Mouse (Mus musculus) intestine, embryonic 14.5 days (tissue): ENCODE measurements around the gene Slc25a45. TPM values are rescaled to one million over a fixed set of nuclear protein-coding genes. Genes with fewer than 3 reads are reported as not detected.

Experiments
- polyA plus RNA-seq: library from polyadenylated mRNA; unstranded; fragments of >200 nt; fragmentation: Nextera tagmentation; extraction: Ambion mirVana; gene quantifications from 2 replicates; pipeline ENCODE4 v1.2.1, GENCODE M21; 2014

The Slc25a45 gene
- polyA plus RNA-seq, 1 experiment from 2014 or later: 2.1 TPM

Other genes with a start within 250 kb of the Slc25a45 start
- gene Rela, start 240.3 kb upstream of the Slc25a45 start, polyA plus RNA-seq: 46.7 and 51.2 TPM in 2 replicates
- 18.0 and 21.7 TPM in 2 replicates for gene Sipa1, start 214.1 kb upstream of the Slc25a45 start, polyA plus RNA-seq
- gene Map3k11, start 189.1 kb upstream of the Slc25a45 start, polyA plus RNA-seq: 23.2 and 28.8 TPM in 2 replicates
- gene Pcnx3, start 188.9 kb upstream of the Slc25a45 start, polyA plus RNA-seq: 27.6 and 30.8 TPM in 2 replicates
- gene Kcnk7, start 173.4 kb upstream of the Slc25a45 start, polyA plus RNA-seq: 0.30 and 0.45 TPM in 2 replicates
- 29.6 and 33.6 TPM in 2 replicates for gene Ehbp1l1, start 151.5 kb upstream of the Slc25a45 start, polyA plus RNA-seq
- 85.8 and 95.7 TPM in 2 replicates for gene Fam89b, start 148.2 kb upstream of the Slc25a45 start, polyA plus RNA-seq
- gene Ltbp3, start 136.9 kb upstream of the Slc25a45 start, polyA plus RNA-seq: 30.1 and 36.0 TPM in 2 replicates
- gene Scyl1, start 106.4 kb upstream of the Slc25a45 start, polyA plus RNA-seq: 68.8 and 69.2 TPM in 2 replicates
- 18.2 and 18.9 TPM in 2 replicates for gene Frmd8, start 2.5 kb upstream of the Slc25a45 start, polyA plus RNA-seq
- gene Tigd3, start 16.3 kb downstream of the Slc25a45 start, polyA plus RNA-seq: 2.0 and 2.1 TPM in 2 replicates
- 131 and 145 TPM in 2 replicates for gene Dpf2, start 35.2 kb downstream of the Slc25a45 start, polyA plus RNA-seq
- gene Cdc42ep2, start 47.0 kb downstream of the Slc25a45 start, polyA plus RNA-seq: 7.0 and 9.3 TPM in 2 replicates
- 84.4 and 87.9 TPM in 2 replicates for gene Pola2, start 86.4 kb downstream of the Slc25a45 start, polyA plus RNA-seq
- gene Slc22a20, start 108.3 kb downstream of the Slc25a45 start, polyA plus RNA-seq: not detected in 2 replicates
- gene Capn1, start 138.1 kb downstream of the Slc25a45 start, polyA plus RNA-seq: 9.4 and 10.1 TPM in 2 replicates
- gene Syvn1, start 168.8 kb downstream of the Slc25a45 start, polyA plus RNA-seq: 24.5 and 28.1 TPM in 2 replicates
- 82.1 and 82.5 TPM in 2 replicates for gene Mrpl49, start 180.0 kb downstream of the Slc25a45 start, polyA plus RNA-seq
- gene Fau, start 180.0 kb downstream of the Slc25a45 start, polyA plus RNA-seq: 1,017 and 1,054 TPM in 2 replicates
- gene Znhit2, start 183.4 kb downstream of the Slc25a45 start, polyA plus RNA-seq: 33.8 and 38.3 TPM in 2 replicates
- gene Tm7sf2, start 190.6 kb downstream of the Slc25a45 start, polyA plus RNA-seq: 30.6 and 31.4 TPM in 2 replicates
- 63.9 and 65.0 TPM in 2 replicates for gene Vps51, start 199.4 kb downstream of the Slc25a45 start, polyA plus RNA-seq
- not detected in 2 replicates for gene Tmem262, start 202.2 kb downstream of the Slc25a45 start, polyA plus RNA-seq
- gene Gm28374, start 204.4 kb downstream of the Slc25a45 start, polyA plus RNA-seq: 1.1 and 1.5 TPM in 2 replicates
- 70.9 and 77.0 TPM in 2 replicates for gene Zfpl1, start 207.1 kb downstream of the Slc25a45 start, polyA plus RNA-seq
- 43.3 and 44.1 TPM in 2 replicates for gene Cdca5, start 207.2 kb downstream of the Slc25a45 start, polyA plus RNA-seq
- gene AC131692.1, start 216.6 kb downstream of the Slc25a45 start, polyA plus RNA-seq: 0.22 and 0.59 TPM in 2 replicates
- 4.1 and 4.4 TPM in 2 replicates for gene Naaladl1, start 228.0 kb downstream of the Slc25a45 start, polyA plus RNA-seq
- gene Sac3d1, start 240.8 kb downstream of the Slc25a45 start, polyA plus RNA-seq: 53.9 and 59.9 TPM in 2 replicates